Mouse (Mus musculus) cortical plate, adult 2 months (tissue): ENCODE results near the gene Lrrn3.

Source experiments
- CTCF ChIP-seq: fragments of 200-500 bp; IDR thresholded peaks from 2 replicates; pipeline ENCODE4 v1.5.1; 2011; ENCODE audit warnings: mild to moderate bottlenecking, control low read depth, low read length; ENCODE audit not compliant: insufficient read depth; ENCODE audit errors: extremely low read depth
- POLR2A ChIP-seq: fragments of 200-500 bp; IDR thresholded peaks from 2 replicates; pipeline ENCODE4 v1.6.1; 2011; ENCODE audit warnings: mild to moderate bottlenecking, low read length, control low read depth; ENCODE audit not compliant: insufficient read depth; ENCODE audit errors: extremely low read depth

DNA sequence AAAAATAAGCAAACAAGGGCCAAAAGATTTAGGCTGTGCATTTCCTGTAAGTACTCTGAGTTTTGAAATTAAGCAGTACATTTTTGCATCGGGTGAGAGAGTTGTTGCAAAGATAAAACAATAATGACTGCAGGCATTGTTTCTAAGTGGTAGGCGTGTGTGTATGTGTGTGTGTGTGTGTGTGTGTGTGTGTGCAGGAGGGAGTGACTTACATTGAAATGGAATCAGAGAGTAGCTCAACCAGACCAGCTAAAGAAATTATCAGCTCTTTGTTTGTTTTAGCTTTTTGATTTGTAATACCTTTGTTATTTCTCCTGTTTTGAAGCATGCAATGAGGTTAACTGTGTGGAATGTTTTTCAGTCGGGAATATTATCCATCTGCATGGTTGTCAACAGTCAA, 84.3 kb downstream of the Lrrn3 start:
- TF ChIP-seq CTCF, result no peak
- TF ChIP-seq POLR2A, result no peak
